Mouse (Mus musculus): ENCODE measurements around the gene Chchd1. TPM values are rescaled to one million over a fixed set of nuclear protein-coding genes. Genes with fewer than 3 reads are reported as not detected.

Gene Chchd1
- polyA plus RNA-seq, 1 experiment from 2014 or later, result 253 TPM

DNA sequence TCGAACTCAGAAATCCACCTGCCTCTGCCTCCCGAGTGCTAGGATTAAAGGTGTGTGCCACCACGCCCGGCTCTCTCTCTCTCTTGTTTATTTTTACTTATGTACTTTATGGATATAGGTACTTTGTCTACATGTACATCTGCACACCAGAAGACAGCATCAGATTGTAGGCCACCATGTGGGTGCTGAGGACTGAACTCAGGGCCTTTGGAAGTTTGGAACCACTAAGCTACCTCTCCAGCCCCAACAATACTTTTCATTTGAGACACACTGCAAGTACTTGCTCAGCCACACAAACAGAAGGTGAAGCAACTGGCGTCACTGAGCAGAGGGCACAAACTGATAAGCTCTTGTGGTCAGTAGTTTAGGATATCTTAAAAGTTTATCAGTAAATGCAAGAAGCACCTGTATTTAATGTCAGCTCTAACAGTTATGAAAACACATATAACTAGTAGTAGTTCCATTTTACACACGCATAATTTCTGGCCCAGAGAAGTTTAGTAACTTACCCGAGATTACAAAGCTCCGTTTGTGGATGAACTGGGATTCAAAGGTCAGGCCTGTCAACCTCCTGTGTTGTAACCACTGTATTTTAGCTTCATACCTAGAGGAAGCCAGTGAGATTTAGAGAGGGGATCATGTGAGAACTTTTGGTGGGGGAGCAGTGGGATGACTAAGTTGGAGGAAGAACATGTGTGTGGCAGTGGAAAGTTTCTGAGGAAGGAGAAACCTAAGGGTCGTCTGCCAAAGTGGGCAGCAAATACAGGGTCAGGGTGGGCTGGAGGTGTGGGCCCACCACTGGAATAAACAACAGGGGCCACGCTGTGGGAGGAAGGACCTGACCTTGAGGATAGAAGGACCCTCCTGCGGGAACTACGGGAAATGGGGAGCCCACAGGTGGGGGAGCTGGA, 30.5 kb downstream of the Chchd1 start:
- Histone ChIP-seq H3K9me3 (no peaks in the 10 kb centered on the region), H3K27me3 (no peaks in the 10 kb centered on the region), H3K27ac (replicated peaks) (peak overlapping the region; percentile 79), H3K4me1 (peaks cover 12% of the 10 kb centered on the region), H3K9ac (replicated peaks) (peak overlapping the region; percentile 91), H3K4me2 (replicated peaks) (peak overlapping the region; percentile 93), H3K36me3 (peaks cover 51% of the 10 kb centered on the region), H3K4me3 (peak overlapping the region; percentile 86)
- 49% methylated on average over 12 of the region's 12 CpGs for WGBS
- ATAC-seq (ENCODE audit: low FRiP score, low read depth), result no peak

DNA sequence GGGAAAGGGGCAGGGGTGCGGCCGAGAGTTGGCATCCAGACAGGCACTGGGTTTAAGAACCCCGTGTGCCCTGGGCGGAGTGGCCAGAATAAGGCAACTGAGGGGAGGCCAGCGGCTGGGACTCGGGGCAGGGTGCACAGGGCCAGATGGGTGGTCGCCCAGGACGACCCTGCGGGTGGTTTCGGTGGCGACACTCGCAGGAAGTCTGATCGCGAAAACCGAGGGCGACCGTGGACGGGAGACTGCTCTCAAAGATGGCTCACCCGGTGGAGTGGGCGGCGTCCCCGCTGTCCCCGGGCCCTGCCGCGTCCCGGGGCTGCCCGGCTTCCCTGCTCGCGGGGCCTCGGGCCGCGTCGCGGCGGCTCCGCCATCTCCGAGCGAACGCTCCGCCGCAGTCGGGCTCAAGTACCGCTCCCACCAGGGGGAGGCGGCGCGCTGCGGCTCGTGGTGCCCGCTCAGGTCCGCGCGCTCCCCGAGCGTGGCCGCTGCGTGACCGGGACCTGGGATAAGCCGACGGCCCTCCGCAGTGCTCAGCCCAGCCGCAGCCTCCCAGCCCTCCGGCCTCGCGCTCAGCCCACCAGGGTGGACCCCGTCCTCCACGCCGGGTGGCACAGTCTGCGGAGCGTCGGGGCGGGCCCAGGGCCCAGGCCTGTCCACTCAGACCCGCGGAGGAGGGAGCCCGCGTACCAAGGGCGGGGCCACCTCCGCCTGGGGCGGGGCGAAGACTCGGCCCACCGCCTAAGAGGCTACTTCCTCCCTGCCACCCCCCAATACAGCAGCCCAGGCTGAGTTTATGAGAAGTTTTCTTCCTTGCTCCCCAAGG, 31.4 kb downstream of the Chchd1 start, which contains the start of gene Ndst2:
Ndst2 (minus strand) TSS at position 611 of the 823 bp plus-strand sequence.
- Histone ChIP-seq H3K4me2 (replicated peaks) (peak within 1 kb of the TSS; percentile 93), H3K27me3 (no peaks in the 10 kb centered on the region), H3K9ac (replicated peaks) (peak within 1 kb of the TSS; percentile 91), H3K4me3 (peak within 1 kb of the TSS; percentile 86), H3K27ac (replicated peaks) (peak within 1 kb of the TSS; percentile 79), H3K9me3 (no peaks in the 10 kb centered on the region), H3K4me1 (peaks cover 12% of the 10 kb centered on the region), H3K36me3 (peaks cover 51% of the 10 kb centered on the region)
- peak; percentile 99 for ATAC-seq (ENCODE audit: low FRiP score, low read depth)
- under 1% methylated on average over 80 of the region's 81 CpGs for WGBS

DNA sequence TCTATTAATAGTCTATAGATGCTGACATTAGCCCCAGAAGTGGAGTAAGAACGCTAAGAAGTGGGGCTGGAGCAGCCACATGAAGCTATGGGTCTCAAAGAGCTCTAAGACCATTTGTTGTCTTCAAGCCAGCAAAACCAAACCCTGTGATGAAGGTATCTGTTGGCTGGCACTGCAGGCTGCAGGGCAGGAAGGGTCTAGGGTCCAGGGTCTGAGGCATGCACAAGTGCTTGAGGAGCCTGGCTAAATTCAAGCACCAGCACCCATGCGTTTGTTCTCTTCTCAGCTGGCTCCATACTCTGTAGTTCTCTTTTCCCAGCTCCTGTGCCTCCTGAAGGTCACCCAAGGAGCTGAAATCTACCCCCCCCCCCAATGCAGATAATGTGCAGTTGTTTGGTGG, 32.2 kb downstream of the Chchd1 start:
- Histone ChIP-seq H3K9ac (replicated peaks) (no peak overlapping the region), H3K27ac (replicated peaks) (peak overlapping the region; percentile 47; the same call in 1 of the 2 replicates), H3K4me1 (peaks cover 12% of the 10 kb centered on the region), H3K36me3 (peaks cover 48% of the 10 kb centered on the region), H3K4me2 (replicated peaks) (0 out of 2 replicates have a peak overlapping the region, but pooled peaks have one; percentile 93), H3K4me3 (no peak overlapping the region), H3K9me3 (no peaks in the 10 kb centered on the region), H3K27me3 (no peaks in the 10 kb centered on the region)
- no peak for ATAC-seq (ENCODE audit: low FRiP score, low read depth)
- 76% methylated on average over 2 of the region's 2 CpGs for WGBS

DNA sequence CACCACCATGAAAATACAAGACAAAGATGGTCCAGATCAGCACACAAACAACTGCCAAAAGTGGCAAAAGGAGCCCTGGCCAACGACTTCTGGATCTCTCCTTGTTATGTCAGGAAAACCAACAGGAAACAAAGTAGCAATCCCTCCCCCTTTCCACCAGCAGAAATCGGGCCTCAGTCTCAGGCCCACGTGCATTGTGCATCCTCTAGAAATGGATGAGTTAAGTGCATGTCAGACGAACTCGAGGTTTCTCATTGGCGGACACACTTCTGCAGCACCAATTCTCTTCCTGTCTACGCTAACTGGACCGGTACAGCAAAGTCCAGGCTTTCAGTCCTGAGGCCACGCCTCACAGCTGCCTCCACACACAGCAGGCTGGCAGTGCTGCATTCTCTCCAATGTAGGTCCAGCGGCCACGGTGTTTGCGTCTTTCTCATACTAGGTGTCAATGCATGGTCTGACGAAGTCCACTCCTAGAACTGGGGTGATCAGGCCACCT, 33.1 kb downstream of the Chchd1 start:
- no peaks in the 10 kb centered on the region for H3K27me3 ChIP-seq
- peaks cover 12% of the 10 kb centered on the region for H3K4me1 ChIP-seq
- H3K9ac ChIP-seq (replicated peaks), result no peak overlapping the region
- no peak overlapping the region for H3K4me3 ChIP-seq
- no peak overlapping the region for H3K4me2 ChIP-seq (replicated peaks)
- ATAC-seq (ENCODE audit: low FRiP score, low read depth), result no peak
- H3K27ac ChIP-seq (replicated peaks), result no peak overlapping the region
- peaks cover 46% of the 10 kb centered on the region for H3K36me3 ChIP-seq
- 92% methylated on average over 13 of the region's 13 CpGs for WGBS
- H3K9me3 ChIP-seq, result no peaks in the 10 kb centered on the region

DNA sequence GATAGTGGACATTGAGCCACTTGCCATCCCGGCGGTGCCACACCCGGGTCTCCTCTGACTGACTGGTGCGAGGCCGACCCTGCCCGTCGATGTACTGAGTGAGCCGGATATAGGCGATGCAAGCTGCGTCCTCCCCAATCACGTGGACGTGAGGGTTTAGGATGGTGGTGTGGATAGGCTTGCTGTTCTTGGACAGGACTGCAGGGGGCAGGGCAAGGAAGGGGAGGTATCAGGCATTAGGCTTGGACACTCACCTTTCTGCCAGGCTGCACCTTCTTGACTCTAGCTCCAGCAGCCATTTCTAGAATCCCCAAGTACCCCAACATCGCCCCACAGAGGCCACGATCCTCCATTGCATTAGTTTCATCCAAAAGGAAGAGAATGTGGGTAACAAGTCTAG, 34.5 kb downstream of the Chchd1 start:
- H3K27ac ChIP-seq (replicated peaks), result no peak overlapping the region
- H3K27me3 ChIP-seq, result no peaks in the 10 kb centered on the region
- no peak overlapping the region for H3K4me2 ChIP-seq (replicated peaks)
- peaks cover 51% of the 10 kb centered on the region for H3K36me3 ChIP-seq
- no peaks in the 10 kb centered on the region for H3K9me3 ChIP-seq
- no peak overlapping the region for H3K9ac ChIP-seq (replicated peaks)
- WGBS, result 49% methylated on average over 14 of the region's 14 CpGs
- ATAC-seq (ENCODE audit: low FRiP score, low read depth), result no peak
- H3K4me3 ChIP-seq, result no peak overlapping the region
- H3K4me1 ChIP-seq, result peaks cover 12% of the 10 kb centered on the region

DNA sequence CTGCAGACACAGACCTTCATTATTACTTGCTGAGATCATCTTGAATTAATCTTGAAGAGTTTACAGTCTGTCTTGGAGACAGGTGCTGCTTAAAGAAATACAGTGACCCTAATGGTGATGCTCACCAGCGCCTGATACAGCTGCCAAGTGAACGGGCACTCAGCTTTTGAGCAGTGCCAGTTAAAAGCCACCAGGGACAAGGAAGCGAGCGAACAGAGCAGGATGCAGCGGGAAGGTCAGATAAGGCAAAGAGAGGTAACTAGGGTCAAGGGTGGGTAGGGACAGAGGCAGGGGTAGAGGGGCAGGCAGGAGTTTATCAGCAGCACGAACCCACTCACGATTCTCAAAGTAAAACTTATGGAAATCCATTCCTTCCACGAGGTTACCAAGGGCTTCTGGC, 35.7 kb downstream of the Chchd1 start:
- 93% methylated on average over 8 of the region's 8 CpGs for WGBS
- H3K27ac ChIP-seq (replicated peaks), result no peak overlapping the region
- H3K9ac ChIP-seq (replicated peaks), result no peak overlapping the region
- no peaks in the 10 kb centered on the region for H3K9me3 ChIP-seq
- peaks cover 57% of the 10 kb centered on the region for H3K36me3 ChIP-seq
- no peak overlapping the region for H3K4me3 ChIP-seq
- peaks cover 6% of the 10 kb centered on the region for H3K4me1 ChIP-seq
- H3K27me3 ChIP-seq, result no peaks in the 10 kb centered on the region
- no peak for ATAC-seq (ENCODE audit: low FRiP score, low read depth)
- no peak overlapping the region for H3K4me2 ChIP-seq (replicated peaks)

DNA sequence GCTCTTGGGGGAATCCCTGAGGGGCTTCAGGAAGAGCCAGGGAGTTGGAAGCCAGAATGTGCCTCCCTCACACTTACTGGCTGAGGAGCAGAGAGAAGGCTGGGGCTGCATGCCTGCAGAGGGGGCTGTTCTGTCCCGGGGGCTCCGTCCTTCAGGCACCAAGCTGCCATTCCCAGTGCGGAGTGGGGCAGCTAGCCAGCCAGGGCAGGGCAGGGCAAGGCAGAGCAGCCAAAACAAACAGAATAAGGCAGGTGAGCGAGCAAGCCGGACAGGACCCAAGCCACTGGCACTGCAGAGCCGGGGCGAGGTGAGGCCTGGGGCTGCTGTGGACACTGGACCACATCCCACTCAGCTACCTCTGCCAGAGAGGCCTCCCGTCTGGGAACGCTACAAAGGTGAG, 38.5 kb downstream of the Chchd1 start:
- Histone ChIP-seq H3K4me2 (replicated peaks) (no peak overlapping the region), H3K9me3 (no peaks in the 10 kb centered on the region), H3K27me3 (no peaks in the 10 kb centered on the region), H3K36me3 (peaks cover 74% of the 10 kb centered on the region), H3K4me3 (no peak overlapping the region), H3K9ac (replicated peaks) (0 out of 2 replicates have a peak overlapping the region, but pooled peaks have one; percentile 8), H3K4me1 (no peaks in the 10 kb centered on the region), H3K27ac (replicated peaks) (no peak overlapping the region)
- ATAC-seq (ENCODE audit: low FRiP score, low read depth), result no peak
- WGBS, result 95% methylated on average over 9 of the region's 9 CpGs

DNA sequence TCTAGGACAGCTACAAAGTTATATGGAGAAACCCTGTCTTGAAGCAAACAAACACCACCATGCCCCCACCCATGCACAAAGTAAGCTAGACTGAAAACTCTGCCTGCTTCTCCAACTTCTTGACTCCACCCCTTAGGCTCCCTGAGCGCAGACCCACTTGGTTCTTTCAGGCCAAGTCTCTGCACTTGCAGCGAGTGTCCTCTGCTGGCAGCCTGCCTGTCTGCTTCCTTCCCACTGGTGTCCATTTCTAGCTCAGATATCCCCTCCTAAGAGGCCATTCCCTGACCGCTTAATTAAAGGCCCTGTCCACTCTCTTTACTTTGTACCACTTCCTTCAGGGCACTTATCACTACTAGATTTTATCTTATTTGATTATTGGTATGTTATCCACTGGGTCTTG, 40.8 kb downstream of the Chchd1 start:
- Histone ChIP-seq H3K27ac (replicated peaks) (no peak overlapping the region), H3K9ac (replicated peaks) (no peak overlapping the region), H3K4me2 (replicated peaks) (no peak overlapping the region), H3K9me3 (no peaks in the 10 kb centered on the region), H3K27me3 (no peaks in the 10 kb centered on the region), H3K4me1 (no peaks in the 10 kb centered on the region), H3K36me3 (peaks cover 68% of the 10 kb centered on the region), H3K4me3 (no peak overlapping the region)
- 97% methylated on average over 3 of the region's 3 CpGs for WGBS
- ATAC-seq (ENCODE audit: low FRiP score, low read depth), result no peak

DNA sequence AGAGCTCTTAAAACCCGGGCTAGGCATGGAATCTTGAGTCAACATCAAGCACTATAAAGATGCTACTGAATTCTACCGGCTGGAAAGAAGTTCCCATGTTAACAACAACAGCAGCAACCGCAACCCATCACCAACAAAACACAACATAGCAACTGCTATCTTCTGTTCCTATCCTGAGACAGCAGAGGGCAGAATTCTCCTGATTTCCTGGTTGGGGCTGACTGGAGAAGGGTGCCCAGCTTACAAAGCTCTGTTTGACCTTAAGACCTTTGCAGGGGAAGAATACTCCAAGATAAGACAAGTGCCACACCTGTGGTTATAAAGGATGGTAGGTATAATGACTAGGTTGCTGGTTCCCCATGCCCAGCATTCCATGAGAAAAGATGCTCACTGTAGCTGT, 44.1 kb downstream of the Chchd1 start:
- 91% methylated on average over 3 of the region's 3 CpGs for WGBS
- no peaks in the 10 kb centered on the region for H3K27me3 ChIP-seq
- no peaks in the 10 kb centered on the region for H3K4me1 ChIP-seq
- H3K4me3 ChIP-seq, result no peak overlapping the region
- peaks cover 39% of the 10 kb centered on the region for H3K36me3 ChIP-seq
- ATAC-seq (ENCODE audit: low FRiP score, low read depth), result no peak
- H3K9ac ChIP-seq (replicated peaks), result no peak overlapping the region
- no peak overlapping the region for H3K27ac ChIP-seq (replicated peaks)
- no peak overlapping the region for H3K4me2 ChIP-seq (replicated peaks)
- no peaks in the 10 kb centered on the region for H3K9me3 ChIP-seq

DNA sequence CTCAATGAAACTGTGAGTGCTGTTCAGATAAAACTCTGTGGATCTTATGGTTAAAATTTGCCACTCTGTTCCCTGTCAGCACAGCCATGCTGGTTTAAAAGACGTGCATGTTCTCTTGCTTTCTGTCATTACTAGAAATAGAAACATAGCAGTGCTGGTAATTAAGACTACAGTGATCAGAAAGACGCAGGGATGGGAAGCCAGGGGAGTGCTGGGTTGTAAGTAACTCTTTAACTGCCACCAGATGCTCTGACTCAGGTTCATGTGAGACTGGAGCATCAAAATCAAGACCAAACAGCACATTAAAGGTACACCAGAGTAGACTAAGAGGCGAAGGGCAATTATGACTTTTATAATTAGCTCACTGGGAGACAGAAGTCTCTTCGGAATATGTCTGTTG, 45.6 kb downstream of the Chchd1 start:
- Histone ChIP-seq H3K27me3 (no peaks in the 10 kb centered on the region), H3K4me2 (replicated peaks) (no peak overlapping the region), H3K4me3 (no peak overlapping the region), H3K9ac (replicated peaks) (no peak overlapping the region), H3K36me3 (peaks cover 33% of the 10 kb centered on the region), H3K9me3 (no peaks in the 10 kb centered on the region), H3K27ac (replicated peaks) (no peak overlapping the region), H3K4me1 (no peaks in the 10 kb centered on the region)
- 81% methylated on average over 4 of the region's 4 CpGs for WGBS
- no peak for ATAC-seq (ENCODE audit: low FRiP score, low read depth)

DNA sequence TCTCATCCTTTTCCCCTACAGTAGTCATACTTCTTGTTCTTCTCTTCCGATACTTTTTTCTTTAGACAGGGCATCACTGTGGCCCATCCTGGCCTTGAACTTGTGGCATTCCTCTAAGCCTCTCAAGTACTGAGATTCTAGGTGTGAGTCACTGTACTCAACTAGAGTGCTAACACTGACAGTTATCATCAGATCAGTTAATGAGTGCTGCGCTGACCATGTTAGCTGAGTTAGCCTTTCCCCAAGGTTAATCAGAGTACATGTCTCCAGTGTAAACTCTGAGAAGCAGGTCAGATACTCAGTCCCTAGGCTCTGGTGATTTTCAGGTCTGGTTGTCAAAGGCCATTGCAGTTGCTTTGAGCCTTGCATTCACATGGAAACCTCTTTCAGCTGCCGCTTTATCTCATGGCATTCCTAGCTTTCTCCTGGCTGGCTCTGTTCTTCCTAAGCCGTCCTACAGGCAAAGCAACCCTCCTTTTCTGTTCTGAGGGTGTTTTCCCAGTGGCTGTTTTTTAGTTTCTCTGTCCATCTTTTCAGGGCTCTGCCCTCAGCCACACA, 46.8 kb downstream of the Chchd1 start:
- ATAC-seq (ENCODE audit: low FRiP score, low read depth), result no peak
- Histone ChIP-seq H3K9ac (replicated peaks) (no peak overlapping the region), H3K9me3 (no peaks in the 10 kb centered on the region), H3K27me3 (no peaks in the 10 kb centered on the region), H3K27ac (replicated peaks) (no peak overlapping the region), H3K4me1 (no peaks in the 10 kb centered on the region), H3K36me3 (peaks cover 22% of the 10 kb centered on the region; the same call in 1 of the 2 replicates), H3K4me2 (replicated peaks) (no peak overlapping the region), H3K4me3 (no peak overlapping the region)
- 87% methylated on average over 4 of the region's 4 CpGs for WGBS
